Mouse (Mus musculus) large intestine, adult 2 months (tissue): Measurements from ENCODE around the gene Thap12. TPM values are rescaled to one million over a fixed set of nuclear protein-coding genes. Genes with fewer than 3 reads are reported as not detected.

Experiments used
- DNase-seq: peaks from one replicate; pipeline ENCODE4 v3.0.0-alpha.2; 2012; ENCODE audit warnings: low read depth, low spot score
- WGBS: fragments of 180-500 bp; shearing (Covaris S2); methylation state at CpG from one replicate; pipeline ENCODE4 v1.1.7; 2018; 5-methylcytosine and 5-hydroxymethylcytosine counted together
- polyA plus RNA-seq: library from polyadenylated mRNA; depleted of rRNA; stranded (reverse); fragments of >200 nt; gene quantifications from 2 replicates; pipeline ENCODE4 v1.2.3, GENCODE M21; 2012; rRNA removed

Gene Thap12
- polyA plus RNA-seq = 9.0 and 9.5 TPM in 2 replicates

- peak; percentile 93 for DNase-seq
- WGBS = under 1% methylated on average over 65 of the region's 65 CpGs
These were observed at the start of gene Thap12 for GRCm38 (mm10) chr7:98702283-98703240. TSS of gene Thap12 (plus strand) at chr7:98703103.

- peak; percentile 50 for DNase-seq
- 1% methylated on average over 74 of the region's 74 CpGs for WGBS
These were observed 47.0 kb upstream of the Thap12 start for GRCm38 (mm10) chr7:98655681-98656530.

- under 1% methylated on average over 42 of the region's 42 CpGs for WGBS
- peak; percentile 94 for DNase-seq
These were observed 46.2 kb upstream of the Thap12 start, which contains the start of gene Emsy for GRCm38 (mm10) chr7:98656531-98657221. TSS of gene Emsy (minus strand) at chr7:98656783.

GRCm38 (mm10) chr7:98665166-98665565, 37.7 kb upstream of the Thap12 start:
- no peak for DNase-seq
- WGBS = 62% methylated on average over 5 of the region's 5 CpGs

GRCm38 (mm10) chr7:98665726-98666125, 37.2 kb upstream of the Thap12 start:
- 82% methylated on average over 6 of the region's 6 CpGs for WGBS
- DNase-seq = no peak

- 61% methylated on average over 6 of the region's 6 CpGs for WGBS
- no peak for DNase-seq
These were observed 34.8 kb upstream of the Thap12 start for GRCm38 (mm10) chr7:98667956-98668746.

- WGBS = 84% methylated on average over 4 of the region's 4 CpGs
- DNase-seq = no peak
These were observed 32.1 kb upstream of the Thap12 start for GRCm38 (mm10) chr7:98670831-98671230.

GRCm38 (mm10) chr7:98671416-98671815, 31.5 kb upstream of the Thap12 start:
- 55% methylated on average over 9 of the region's 9 CpGs for WGBS
- DNase-seq = no peak

- WGBS = 72% methylated on average over 11 of the region's 11 CpGs
These were observed 30.5 kb upstream of the Thap12 start for GRCm38 (mm10) chr7:98672241-98672955.

GRCm38 (mm10) chr7:98674344-98674743, 28.6 kb upstream of the Thap12 start:
- WGBS = 70% methylated on average over 4 of the region's 4 CpGs
- DNase-seq = no peak

More at GRCm38 (mm10) chr7:98672241-98672955, 30.5 kb upstream of the Thap12 start:
- DNase-seq = no peak

- 89% methylated on average over 2 of the region's 2 CpGs for WGBS
- no peak for DNase-seq
These were observed 25.4 kb upstream of the Thap12 start for GRCm38 (mm10) chr7:98677511-98677910.

- DNase-seq = no peak
These were observed 24.5 kb upstream of the Thap12 start for GRCm38 (mm10) chr7:98678441-98678840.

GRCm38 (mm10) chr7:98680691-98681090, 22.2 kb upstream of the Thap12 start:
- WGBS = 42% methylated on average over 2 of the region's 2 CpGs

More at GRCm38 (mm10) chr7:98678441-98678840, 24.5 kb upstream of the Thap12 start:
- 27% methylated on average over 7 of the region's 7 CpGs for WGBS

GRCm38 (mm10) chr7:98682821-98683220, 20.1 kb upstream of the Thap12 start:
- no peak for DNase-seq
- WGBS = 91% methylated on average over 10 of the region's 10 CpGs

More at GRCm38 (mm10) chr7:98680691-98681090, 22.2 kb upstream of the Thap12 start:
- DNase-seq = no peak

- 47% methylated on average over 13 of the region's 13 CpGs for WGBS
- no peak for DNase-seq
These were observed 17.0 kb upstream of the Thap12 start for GRCm38 (mm10) chr7:98685895-98686294.

GRCm38 (mm10) chr7:98690126-98690525, 12.8 kb upstream of the Thap12 start:
- WGBS = 93% methylated on average over 1 of the region's 1 CpGs
- DNase-seq = no peak

- DNase-seq = no peak
- 28% methylated on average over 3 of the region's 3 CpGs for WGBS
These were observed 12.1 kb upstream of the Thap12 start for GRCm38 (mm10) chr7:98690831-98691230.
